In genomic region chr5:23249896-23250875, GRCm38 (mm10) we compare ENCODE assay signal across 12 mouse cellular contexts.
DNase-seq lines count a peak whose midpoint lies in the region; ATAC-seq and TF ChIP-seq lines count a peak whose summit lies in the region.
"Had no signal": no experiment of that assay in that cellular context is flagged by ENCODE, and none has a peak within 500 bp of the region (broad histone marks: within the 10 kb centered on the region; RNA-seq: fewer than 3 reads in every experiment).

No protein-coding gene starts in this region.

- H3K4me1 ChIP-seq in hindbrain, postnatal 0 days (ENCODE audit: insufficient read depth, low read length): no peaks in the 10 kb centered on the region
- H3K4me1 ChIP-seq in hindbrain, embryonic 12.5 days: no peaks in the 10 kb centered on the region
- H3K4me1 ChIP-seq in heart, embryonic 10.5 days: peaks cover 21% of the 10 kb centered on the region
- H3K4me1 ChIP-seq in kidney, adult 2 months (ENCODE audit: control insufficient read depth, insufficient read depth, low read length): peaks cover 7% of the 10 kb centered on the region; the same call in 1 of the 2 replicates
- no peaks in the 10 kb centered on the region; the same call in 1 of the 2 replicates for H3K4me1 ChIP-seq in hindbrain, embryonic 16.5 days (ENCODE audit: control insufficient read depth, insufficient read depth, low read depth, low read length)

- no peak overlapping the region for H3K27ac ChIP-seq in hindbrain, postnatal 0 days
- H3K27ac ChIP-seq in hindbrain, embryonic 12.5 days: no peak overlapping the region
- H3K27ac ChIP-seq in heart, embryonic 10.5 days: peak overlapping the region; percentile 72
- H3K27ac ChIP-seq in kidney, adult 2 months (ENCODE audit: insufficient read depth, low read depth, low read length): no peak overlapping the region
- no peak overlapping the region for H3K27ac ChIP-seq in hindbrain, embryonic 16.5 days (ENCODE audit: low read depth, low read length)
- H3K27ac ChIP-seq: stomach, postnatal 0 days had no signal

- H3K36me3 ChIP-seq in hindbrain, postnatal 0 days (ENCODE audit: insufficient read depth, low read length): no peaks in the 10 kb centered on the region
- H3K36me3 ChIP-seq in hindbrain, embryonic 12.5 days: no peaks in the 10 kb centered on the region
- H3K36me3 ChIP-seq in heart, embryonic 10.5 days: no peaks in the 10 kb centered on the region
- no peaks in the 10 kb centered on the region for H3K36me3 ChIP-seq in kidney, adult 2 months (ENCODE audit: control insufficient read depth, insufficient read depth, low read length)
- no peaks in the 10 kb centered on the region for H3K36me3 ChIP-seq in hindbrain, embryonic 16.5 days (ENCODE audit: control insufficient read depth, insufficient read depth, low read length)

- no peak overlapping the region for H3K9ac ChIP-seq in hindbrain, postnatal 0 days (replicated peaks; ENCODE audit: low read length)
- H3K9ac ChIP-seq in hindbrain, embryonic 12.5 days: no peak overlapping the region
- H3K9ac ChIP-seq in hindbrain, embryonic 16.5 days (ENCODE audit: low read depth, low read length): no peak overlapping the region

- H3K27me3 ChIP-seq in hindbrain, postnatal 0 days (ENCODE audit: insufficient read depth, low read length): no peaks in the 10 kb centered on the region
- no peaks in the 10 kb centered on the region for H3K27me3 ChIP-seq in hindbrain, embryonic 12.5 days
- no peaks in the 10 kb centered on the region for H3K27me3 ChIP-seq in heart, embryonic 10.5 days (ENCODE audit: insufficient read depth, poor library complexity, severe bottlenecking)
- H3K27me3 ChIP-seq in kidney, adult 2 months (replicated peaks; ENCODE audit: control insufficient read depth, insufficient read depth, low read length): no peaks in the 10 kb centered on the region
- H3K27me3 ChIP-seq in hindbrain, embryonic 16.5 days (replicated peaks; ENCODE audit: control insufficient read depth, insufficient read depth, low read length): no peaks in the 10 kb centered on the region

- TF ChIP-seq CTCF in hindbrain, postnatal 0 days (IDR thresholded peaks at IDR 0.05; ENCODE audit: low read depth): no peak
- no peak for TF ChIP-seq CTCF in kidney, adult 2 months (conservative IDR thresholded peaks at IDR 0.05; ENCODE audit: insufficient read depth, insufficient read length, low read depth, low read length)

- WGBS in hindbrain, postnatal 0 days: 51% methylated on average over 9 of the region's 9 CpGs
- WGBS in hindbrain, embryonic 12.5 days: 51% methylated on average over 9 of the region's 9 CpGs
- WGBS in heart, embryonic 10.5 days: 45% methylated on average over 9 of the region's 9 CpGs
- WGBS in kidney, adult 2 months: 16% methylated on average over 9 of the region's 9 CpGs
- 52% methylated on average over 9 of the region's 9 CpGs for WGBS in hindbrain, embryonic 16.5 days

- H3K4me2 ChIP-seq in hindbrain, postnatal 0 days (ENCODE audit: low read depth, low read length): no peak overlapping the region
- no peak overlapping the region for H3K4me2 ChIP-seq in hindbrain, embryonic 12.5 days (replicated peaks)
- H3K4me2 ChIP-seq in hindbrain, embryonic 16.5 days (ENCODE audit: low read length): no peak overlapping the region

- no peak for TF ChIP-seq POLR2A in kidney, adult 2 months (IDR thresholded peaks at IDR 0.05; ENCODE audit: low read depth, low read length)

- peak; percentile 26 for DNase-seq in hindbrain, postnatal 0 days (ENCODE audit: low spot score)
- no peak for DNase-seq in heart, embryonic 10.5 days (ENCODE audit: low spot score)
- peak; percentile 67 for DNase-seq in kidney, adult 2 months
- DNase-seq in lung, postnatal 10 days: peak; percentile 48
- no peak for DNase-seq in cerebellum, postnatal 36 days
- DNase-seq in frontal cortex, postnatal 36 days (ENCODE audit: low spot score in 2 of 2): no peak
- DNase-seq: cerebellum, adult 11 months had no signal

- no peaks in the 10 kb centered on the region for H3K9me3 ChIP-seq in hindbrain, postnatal 0 days (ENCODE audit: low read length)
- H3K9me3 ChIP-seq in hindbrain, embryonic 12.5 days (replicated peaks): no peaks in the 10 kb centered on the region
- no peaks in the 10 kb centered on the region for H3K9me3 ChIP-seq in heart, embryonic 10.5 days
- H3K9me3 ChIP-seq in hindbrain, embryonic 16.5 days (ENCODE audit: control insufficient read depth, low read length): no peaks in the 10 kb centered on the region
- H3K9me3 ChIP-seq: megakaryocyte, embryonic 14.5 days had no signal

- no peak for ATAC-seq in hindbrain, postnatal 0 days
- ATAC-seq in hindbrain, embryonic 12.5 days (ENCODE audit: low FRiP score): no peak
- ATAC-seq in hindbrain, embryonic 16.5 days: no peak
- ATAC-seq: forebrain, embryonic 14.5 days had no signal

- H3K4me3 ChIP-seq in hindbrain, postnatal 0 days (ENCODE audit: low read length): no peak overlapping the region
- H3K4me3 ChIP-seq in hindbrain, embryonic 12.5 days: no peak overlapping the region
- H3K4me3 ChIP-seq in heart, embryonic 10.5 days: no peak overlapping the region
- no peak overlapping the region for H3K4me3 ChIP-seq in kidney, adult 2 months (ENCODE audit: insufficient read depth, low read depth, low read length)
- H3K4me3 ChIP-seq in hindbrain, embryonic 16.5 days (ENCODE audit: low read length): no peak overlapping the region
- H3K4me3 ChIP-seq: megakaryocyte, embryonic 14.5 days had no signal

Comparison
In these comparisons a context has a peak if more than half of its experiments do, and no peak if none do; other contexts are left out.
1. DNase-seq: peak in hindbrain, postnatal 0 days (single experiment), kidney, adult 2 months (single experiment) and lung, postnatal 10 days (single experiment); none in heart, embryonic 10.5 days (single experiment), cerebellum, postnatal 36 days (0 of 2) and frontal cortex, postnatal 36 days (0 of 2).